Mouse (Mus musculus): ENCODE measurements around the gene Arhgef6. TPM values are rescaled to one million over a fixed set of nuclear protein-coding genes. Genes with fewer than 3 reads are reported as not detected.

The Arhgef6 gene
- polyA plus RNA-seq, 1 experiment = 19.2 TPM

DNA sequence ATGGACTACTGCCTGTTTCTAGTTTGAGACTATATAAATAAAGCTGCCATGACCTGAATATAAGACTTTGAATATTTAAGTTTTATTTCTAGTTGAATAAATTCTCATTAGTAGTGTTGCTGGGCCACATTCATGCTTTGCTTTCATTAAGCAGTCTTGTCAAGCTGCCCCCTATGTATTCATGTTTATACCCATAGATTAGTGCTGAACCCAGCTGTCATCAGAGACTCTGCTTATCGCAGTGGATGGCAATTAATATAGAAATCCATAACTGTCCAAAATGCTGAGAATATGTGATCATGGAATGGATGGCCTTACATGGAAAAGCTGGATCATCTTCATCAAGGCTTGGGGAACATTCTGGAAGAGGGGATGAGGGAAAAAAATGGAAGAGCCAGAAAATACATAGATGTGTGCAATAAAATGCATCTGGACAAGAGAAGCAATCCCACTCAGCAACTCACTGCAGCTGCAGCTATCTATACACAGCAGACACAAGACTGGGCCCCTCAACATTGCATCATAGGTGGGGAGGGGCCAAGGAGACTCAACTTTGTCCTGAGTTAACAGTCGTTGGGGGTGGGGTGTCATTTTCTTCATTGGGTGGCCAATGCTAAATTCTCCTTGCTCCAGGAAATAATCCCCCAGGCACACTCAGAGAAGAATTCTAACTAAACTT is 26.5 kb upstream of the Arhgef6 start:
- H3K27me3 ChIP-seq (ENCODE audit: control insufficient read depth, insufficient read depth, low read length) = no peaks in the 10 kb centered on the region
- no peak overlapping the region for H3K27ac ChIP-seq (ENCODE audit: control insufficient read depth, insufficient read depth, low read depth, low read length)
- no peaks in the 10 kb centered on the region for H3K4me1 ChIP-seq (ENCODE audit: control insufficient read depth, insufficient read depth, low read length)
- no peak for TF ChIP-seq CTCF (IDR thresholded peaks at IDR 0.05; ENCODE audit: control insufficient read depth, insufficient read depth, insufficient replicate concordance, low read depth, low read length)
- no peak for TF ChIP-seq POLR2A (IDR thresholded peaks at IDR 0.05; ENCODE audit: control insufficient read depth, low read depth, low read length)
- H3K36me3 ChIP-seq (ENCODE audit: control insufficient read depth, insufficient read depth, low read length) = no peaks in the 10 kb centered on the region
- H3K4me3 ChIP-seq (ENCODE audit: control insufficient read depth, low read depth, low read length) = no peak overlapping the region

GRCm38 (mm10) chrX:57359316-57359715 is 20.8 kb upstream of the Arhgef6 start:
- Histone ChIP-seq H3K36me3 (ENCODE audit: control insufficient read depth, insufficient read depth, low read length) (no peaks in the 10 kb centered on the region), H3K27ac (ENCODE audit: control insufficient read depth, insufficient read depth, low read depth, low read length) (no peak overlapping the region), H3K27me3 (ENCODE audit: control insufficient read depth, insufficient read depth, low read length) (no peaks in the 10 kb centered on the region), H3K4me3 (ENCODE audit: control insufficient read depth, low read depth, low read length) (no peak overlapping the region), H3K4me1 (ENCODE audit: control insufficient read depth, insufficient read depth, low read length) (no peaks in the 10 kb centered on the region)
- TF ChIP-seq CTCF (IDR thresholded peaks at IDR 0.05; ENCODE audit: control insufficient read depth, insufficient read depth, insufficient replicate concordance, low read depth, low read length) (no peak), POLR2A (IDR thresholded peaks at IDR 0.05; ENCODE audit: control insufficient read depth, low read depth, low read length) (no peak)

- TF ChIP-seq POLR2A (IDR thresholded peaks at IDR 0.05; ENCODE audit: control insufficient read depth, low read depth, low read length) (no peak), CTCF (IDR thresholded peaks at IDR 0.05; ENCODE audit: control insufficient read depth, insufficient read depth, insufficient replicate concordance, low read depth, low read length) (no peak)
- Histone ChIP-seq H3K36me3 (ENCODE audit: control insufficient read depth, insufficient read depth, low read length) (no peaks in the 10 kb centered on the region), H3K4me1 (ENCODE audit: control insufficient read depth, insufficient read depth, low read length) (no peaks in the 10 kb centered on the region), H3K27me3 (ENCODE audit: control insufficient read depth, insufficient read depth, low read length) (no peaks in the 10 kb centered on the region), H3K4me3 (ENCODE audit: control insufficient read depth, low read depth, low read length) (no peak overlapping the region), H3K27ac (ENCODE audit: control insufficient read depth, insufficient read depth, low read depth, low read length) (no peak overlapping the region; the same call in 1 of the 2 replicates)
These were observed 691 bp upstream of the Arhgef6 start for GRCm38 (mm10) chrX:57339220-57339619.

- Histone ChIP-seq H3K27ac (ENCODE audit: control insufficient read depth, insufficient read depth, low read depth, low read length) (no peak overlapping the region), H3K4me3 (ENCODE audit: control insufficient read depth, low read depth, low read length) (no peak overlapping the region), H3K27me3 (ENCODE audit: control insufficient read depth, insufficient read depth, low read length) (no peaks in the 10 kb centered on the region), H3K36me3 (ENCODE audit: control insufficient read depth, insufficient read depth, low read length) (no peaks in the 10 kb centered on the region), H3K4me1 (ENCODE audit: control insufficient read depth, insufficient read depth, low read length) (no peaks in the 10 kb centered on the region)
- TF ChIP-seq POLR2A (IDR thresholded peaks at IDR 0.05; ENCODE audit: control insufficient read depth, low read depth, low read length) (no peak), CTCF (IDR thresholded peaks at IDR 0.05; ENCODE audit: control insufficient read depth, insufficient read depth, insufficient replicate concordance, low read depth, low read length) (no peak)
These were observed 947 bp downstream of the Arhgef6 start for GRCm38 (mm10) chrX:57337582-57337981.

DNA sequence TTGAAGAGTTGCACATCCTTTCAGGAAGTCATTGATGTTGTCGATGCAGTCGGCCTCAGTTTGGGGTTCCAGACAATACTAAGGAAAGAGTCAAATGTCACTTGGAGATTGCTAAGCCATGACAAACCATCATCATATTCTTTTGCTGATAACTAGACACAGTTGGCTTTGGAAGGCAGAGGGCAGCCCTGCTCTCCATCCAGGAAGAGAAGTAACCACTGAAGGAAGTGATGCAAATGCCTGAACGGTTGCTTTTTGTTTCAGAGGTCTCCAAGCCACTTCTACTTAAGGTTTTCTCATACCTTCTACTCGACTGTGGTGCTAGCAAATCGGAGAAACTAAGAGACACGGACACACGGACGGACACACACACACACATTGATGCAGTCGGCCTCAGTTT is 1.6 kb downstream of the Arhgef6 start:
- Histone ChIP-seq H3K4me1 (ENCODE audit: control insufficient read depth, insufficient read depth, low read length) (no peaks in the 10 kb centered on the region), H3K27ac (ENCODE audit: control insufficient read depth, insufficient read depth, low read depth, low read length) (no peak overlapping the region), H3K27me3 (ENCODE audit: control insufficient read depth, insufficient read depth, low read length) (no peaks in the 10 kb centered on the region), H3K4me3 (ENCODE audit: control insufficient read depth, low read depth, low read length) (no peak overlapping the region), H3K36me3 (ENCODE audit: control insufficient read depth, insufficient read depth, low read length) (no peaks in the 10 kb centered on the region)
- no peak for TF ChIP-seq POLR2A (IDR thresholded peaks at IDR 0.05; ENCODE audit: control insufficient read depth, low read depth, low read length)
- TF ChIP-seq CTCF (IDR thresholded peaks at IDR 0.05; ENCODE audit: control insufficient read depth, insufficient read depth, insufficient replicate concordance, low read depth, low read length) = no peak

- Histone ChIP-seq H3K27me3 (ENCODE audit: control insufficient read depth, insufficient read depth, low read length) (no peaks in the 10 kb centered on the region), H3K36me3 (ENCODE audit: control insufficient read depth, insufficient read depth, low read length) (no peaks in the 10 kb centered on the region), H3K4me1 (ENCODE audit: control insufficient read depth, insufficient read depth, low read length) (no peaks in the 10 kb centered on the region), H3K4me3 (ENCODE audit: control insufficient read depth, low read depth, low read length) (no peak overlapping the region), H3K27ac (ENCODE audit: control insufficient read depth, insufficient read depth, low read depth, low read length) (no peak overlapping the region)
- TF ChIP-seq CTCF (IDR thresholded peaks at IDR 0.05; ENCODE audit: control insufficient read depth, insufficient read depth, insufficient replicate concordance, low read depth, low read length) (no peak), POLR2A (IDR thresholded peaks at IDR 0.05; ENCODE audit: control insufficient read depth, low read depth, low read length) (no peak)
These were observed 3.2 kb downstream of the Arhgef6 start for GRCm38 (mm10) chrX:57335313-57335712.

DNA sequence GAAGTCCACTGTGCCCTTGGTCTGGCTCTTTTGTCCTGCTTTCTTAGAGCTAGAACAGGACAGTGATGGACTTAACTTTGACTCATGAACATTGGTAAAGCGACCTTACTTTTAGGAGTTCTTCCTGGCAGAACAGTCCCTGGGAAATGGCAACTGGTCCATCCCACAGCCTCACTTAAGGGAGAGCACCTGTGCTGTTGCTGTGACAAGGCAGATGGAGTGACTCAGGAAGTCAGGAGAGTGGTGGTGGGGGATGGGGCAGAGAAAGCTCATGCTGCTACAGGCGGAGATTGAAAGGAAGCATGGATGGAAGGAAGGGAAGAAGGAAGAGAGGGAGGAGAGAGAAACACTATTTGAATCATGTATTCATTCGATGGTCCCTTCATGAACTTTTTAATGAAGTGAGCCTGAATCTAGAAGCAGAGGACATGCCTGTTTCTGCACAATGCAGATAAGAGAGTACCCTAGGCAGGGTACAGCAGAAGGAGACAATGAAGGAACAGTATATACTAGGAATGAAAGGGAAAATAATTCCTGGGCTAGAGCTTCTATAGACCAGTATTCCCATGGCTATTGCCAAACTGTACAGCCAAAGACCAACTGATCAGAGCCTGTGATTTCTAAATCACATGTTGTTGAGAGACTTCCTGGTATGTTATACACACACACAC is 10.7 kb downstream of the Arhgef6 start:
- TF ChIP-seq CTCF (IDR thresholded peaks at IDR 0.05; ENCODE audit: control insufficient read depth, insufficient read depth, insufficient replicate concordance, low read depth, low read length) (no peak), POLR2A (IDR thresholded peaks at IDR 0.05; ENCODE audit: control insufficient read depth, low read depth, low read length) (no peak)
- peaks cover 3% of the 10 kb centered on the region; the same call in 1 of the 2 replicates for H3K4me1 ChIP-seq (ENCODE audit: control insufficient read depth, insufficient read depth, low read length)
- no peak overlapping the region for H3K27ac ChIP-seq (ENCODE audit: control insufficient read depth, insufficient read depth, low read depth, low read length)
- no peaks in the 10 kb centered on the region for H3K36me3 ChIP-seq (ENCODE audit: control insufficient read depth, insufficient read depth, low read length)
- no peak overlapping the region for H3K4me3 ChIP-seq (ENCODE audit: control insufficient read depth, low read depth, low read length)
- H3K27me3 ChIP-seq (ENCODE audit: control insufficient read depth, insufficient read depth, low read length) = no peaks in the 10 kb centered on the region
